Comparison of ENCODE assay signal across 13 mouse cellular contexts in the genomic region with DNA sequence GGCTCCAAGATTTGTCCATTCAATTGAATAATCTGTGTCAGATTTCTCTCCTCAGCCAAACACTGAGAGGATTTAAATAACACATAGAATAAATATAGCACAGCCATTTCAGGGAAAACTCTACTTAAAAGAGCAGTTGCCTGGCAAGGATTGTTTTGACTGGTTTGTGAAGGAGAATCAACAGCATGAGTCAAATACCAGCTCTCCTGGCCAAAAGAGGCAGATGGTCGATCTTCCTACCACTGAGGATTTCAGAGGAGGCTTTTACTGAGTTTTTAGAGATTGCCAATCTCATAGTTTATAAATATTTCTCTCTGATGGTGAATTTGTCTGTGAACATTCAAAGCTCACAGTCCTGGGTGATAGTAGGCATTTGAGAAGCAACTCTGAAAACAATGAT. TPM values are rescaled to one million over a fixed set of nuclear protein-coding genes. Genes with fewer than 3 reads are reported as not detected.
DNase-seq lines count a peak whose midpoint lies in the region; ATAC-seq lines count a peak whose summit lies in the region.
"Had no signal": no experiment of that assay in that cellular context is flagged by ENCODE, and none has a peak within 500 bp of the region (broad histone marks: within the 10 kb centered on the region; RNA-seq: fewer than 3 reads in every experiment).

No protein-coding gene starts in this region.

- no peak for ATAC-seq in megakaryocyte progenitor cell, adult 5-6 weeks (replicated peaks; ENCODE audit: poor library complexity)

- peak; percentile 33 for DNase-seq in layer of hippocampus, adult 11-12 months (ENCODE audit: low spot score)
- DNase-seq in layer of hippocampus, postnatal 10 days (ENCODE audit: low spot score in 2 of 2), result no peak
- DNase-seq in cerebellum, postnatal 14 days, result peak; percentile 43 to 79
- peak; percentile 23 for DNase-seq in left cerebral cortex, adult 11 months (ENCODE audit: low spot score)
- DNase-seq in right cerebral cortex, postnatal 4 days, result peak; percentile 9
- DNase-seq in retina, embryonic 14.5 days (ENCODE audit: low spot score), result no peak
- no peak for DNase-seq in gastrocnemius, adult 18-20 months (ENCODE audit: low spot score)
- DNase-seq: adrenal gland, adult 8-10 months; gastrocnemius, postnatal 25 days; kidney, postnatal 25 days; liver; thymus, postnatal 25 days had no signal

RNA-seq across cellular contexts. Expression of gene Gas2, which starts 41.9 kb away (rescaled TPM):
- 10 to 100 TPM; 17.4 to 21.8 TPM for total RNA-seq in layer of hippocampus, postnatal 10 days (2021)
- total RNA-seq in megakaryocyte progenitor cell, adult 5-6 weeks (2015), result 9.7 and 14.2 TPM in 2 replicates
- 7.5 and 11.4 TPM in 2 replicates for total RNA-seq in megakaryocyte progenitor cell, adult 5-6 weeks (2017)
- 1 to 10 TPM; 3.5 to 4.7 TPM for total RNA-seq in gastrocnemius, adult 18-20 months (2021)

RNA-seq across cellular contexts. Expression of gene Fancf, which starts 42.2 kb away (rescaled TPM):
- 1 to 10 TPM; 5.5 to 6.0 TPM for total RNA-seq in layer of hippocampus, postnatal 10 days (2021)
- 11.0 and 11.3 TPM in 2 replicates for total RNA-seq in megakaryocyte progenitor cell, adult 5-6 weeks (2015)
- total RNA-seq in megakaryocyte progenitor cell, adult 5-6 weeks (2017), result 8.7 and 9.5 TPM in 2 replicates
- total RNA-seq in gastrocnemius, adult 18-20 months (2021), result 1 to 10 TPM; 1.1 to 1.3 TPM

Comparison
In these comparisons a context has a peak if more than half of its experiments do, and no peak if none do; other contexts are left out.
1. DNase-seq: peak in layer of hippocampus, adult 11-12 months (single experiment), cerebellum, postnatal 14 days (2 of 2), left cerebral cortex, adult 11 months (single experiment) and right cerebral cortex, postnatal 4 days (single experiment); none in layer of hippocampus, postnatal 10 days (0 of 2), retina, embryonic 14.5 days (single experiment) and gastrocnemius, adult 18-20 months (single experiment).